ENCODE assay signal across 10 mouse cellular contexts in the genomic region with DNA sequence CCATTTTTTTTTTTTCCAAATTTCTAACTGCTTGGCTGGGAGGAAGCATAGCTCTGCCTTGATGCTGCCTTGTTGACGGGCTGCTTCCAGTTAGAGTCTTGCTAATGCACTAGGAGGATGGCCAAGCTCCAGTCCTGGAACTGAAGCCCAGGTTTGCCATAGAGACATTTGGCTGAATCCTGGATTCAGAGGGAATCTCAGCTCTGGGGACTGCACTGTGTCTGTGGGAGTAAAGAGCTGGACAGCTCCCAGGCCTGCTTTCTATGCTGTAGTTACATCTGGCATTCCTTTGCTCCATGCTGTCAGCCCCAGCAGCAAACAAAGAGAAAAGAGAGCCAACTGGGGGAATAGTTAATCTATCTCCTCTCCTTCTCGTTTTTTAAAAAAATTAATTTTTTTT.
DNase-seq lines count a peak whose midpoint lies in the region; ATAC-seq and TF ChIP-seq lines count a peak whose summit lies in the region.
"Had no signal": no experiment of that assay in that cellular context is flagged by ENCODE, and none has a peak within 500 bp of the region (broad histone marks: within the 10 kb centered on the region; RNA-seq: fewer than 3 reads in every experiment).

No protein-coding gene starts in this region.

- TF ChIP-seq CTCF in brain, embryonic 14.5 days (IDR thresholded peaks at IDR 0.05; ENCODE audit: borderline replicate concordance, extremely low read depth, insufficient read depth, insufficient read length), result no peak
- TF ChIP-seq CTCF in stomach, postnatal 0 days (IDR thresholded peaks at IDR 0.05; ENCODE audit: low read depth), result no peak

- peak; percentile 28 for DNase-seq in heart, postnatal 4 days
- no peak for DNase-seq in heart, embryonic 10.5 days (ENCODE audit: low spot score)
- DNase-seq in brain, embryonic 14.5 days (ENCODE audit: low read depth), result peak; percentile 82
- DNase-seq in limb, embryonic 11.5 days (ENCODE audit: low spot score), result peak; percentile 45
- peak; percentile 17 for DNase-seq in stomach, postnatal 0 days (ENCODE audit: low spot score)
- no peak for DNase-seq in lung, adult 18-20 months

- no peaks in the 10 kb centered on the region for H3K36me3 ChIP-seq in heart, embryonic 10.5 days
- H3K36me3 ChIP-seq in hindbrain, embryonic 12.5 days, result no peaks in the 10 kb centered on the region
- H3K36me3 ChIP-seq in limb, embryonic 11.5 days (ENCODE audit: control insufficient read depth, insufficient read depth, low read length), result no peaks in the 10 kb centered on the region
- H3K36me3 ChIP-seq in stomach, postnatal 0 days (ENCODE audit: control insufficient read depth, insufficient read depth, low read length), result no peaks in the 10 kb centered on the region
- no peaks in the 10 kb centered on the region for H3K36me3 ChIP-seq in heart, embryonic 11.5 days (ENCODE audit: control insufficient read depth, insufficient read depth, low read length)
- H3K36me3 ChIP-seq: G1E had no signal

- no peak overlapping the region for H3K9ac ChIP-seq in hindbrain, embryonic 12.5 days
- no peak overlapping the region for H3K9ac ChIP-seq in limb, embryonic 11.5 days (ENCODE audit: low read length)
- no peak overlapping the region for H3K9ac ChIP-seq in stomach, postnatal 0 days (ENCODE audit: low read length)
- H3K9ac ChIP-seq in heart, embryonic 11.5 days (ENCODE audit: low read depth, low read length), result no peak overlapping the region

- H3K27ac ChIP-seq in heart, embryonic 10.5 days, result no peak overlapping the region
- H3K27ac ChIP-seq in hindbrain, embryonic 12.5 days, result peak overlapping the region; percentile 62; the same call in 1 of the 2 replicates
- H3K27ac ChIP-seq in limb, embryonic 11.5 days (replicated peaks; ENCODE audit: low read depth, low read length), result no peak overlapping the region
- H3K27ac ChIP-seq in stomach, postnatal 0 days (replicated peaks), result no peak overlapping the region
- no peak overlapping the region for H3K27ac ChIP-seq in heart, embryonic 11.5 days (ENCODE audit: low read depth, low read length)

- no peaks in the 10 kb centered on the region for H3K4me1 ChIP-seq in heart, embryonic 10.5 days
- 0 out of 2 replicates have a peak, but pooled peaks cover 2% of the 10 kb centered on the region for H3K4me1 ChIP-seq in hindbrain, embryonic 12.5 days
- H3K4me1 ChIP-seq in limb, embryonic 11.5 days (ENCODE audit: control insufficient read depth, insufficient read depth, low read length), result no peaks in the 10 kb centered on the region
- H3K4me1 ChIP-seq in stomach, postnatal 0 days (replicated peaks; ENCODE audit: control insufficient read depth, insufficient read depth), result no peaks in the 10 kb centered on the region
- no peaks in the 10 kb centered on the region for H3K4me1 ChIP-seq in heart, embryonic 11.5 days (ENCODE audit: control insufficient read depth, insufficient read depth, low read length)

- WGBS in heart, embryonic 10.5 days, result 41% methylated on average over 2 of the region's 2 CpGs
- 48% methylated on average over 2 of the region's 2 CpGs for WGBS in hindbrain, embryonic 12.5 days
- 59% methylated on average over 2 of the region's 2 CpGs for WGBS in limb, embryonic 11.5 days
- 17% methylated on average over 2 of the region's 2 CpGs for WGBS in stomach, postnatal 0 days
- WGBS in heart, embryonic 11.5 days (ENCODE audit: insufficient replicate concordance), result 40% methylated on average over 2 of the region's 2 CpGs

- no peak overlapping the region for H3K4me3 ChIP-seq in heart, embryonic 10.5 days
- no peak overlapping the region for H3K4me3 ChIP-seq in hindbrain, embryonic 12.5 days
- no peak overlapping the region for H3K4me3 ChIP-seq in limb, embryonic 11.5 days (ENCODE audit: low read depth, low read length)
- H3K4me3 ChIP-seq in stomach, postnatal 0 days (ENCODE audit: low read depth, low read length), result no peak overlapping the region
- no peak overlapping the region for H3K4me3 ChIP-seq in heart, embryonic 11.5 days (ENCODE audit: low read depth, low read length)
- H3K4me3 ChIP-seq: erythroblast, embryonic 14.5 days had no signal

- H3K4me2 ChIP-seq in hindbrain, embryonic 12.5 days (replicated peaks), result no peak overlapping the region
- no peak overlapping the region for H3K4me2 ChIP-seq in limb, embryonic 11.5 days (ENCODE audit: low read depth, severe bottlenecking)
- H3K4me2 ChIP-seq in stomach, postnatal 0 days (replicated peaks; ENCODE audit: low read depth), result no peak overlapping the region
- no peak overlapping the region for H3K4me2 ChIP-seq in heart, embryonic 11.5 days

- no peak for ATAC-seq in hindbrain, embryonic 12.5 days (ENCODE audit: low FRiP score)
- ATAC-seq in limb, embryonic 11.5 days (ENCODE audit: insufficient number of reproducible peaks, low FRiP score, low TSS enrichment, low read depth), result no peak
- no peak; the same call in 1 of the 2 replicates for ATAC-seq in stomach, postnatal 0 days (ENCODE audit: low FRiP score, low TSS enrichment)
- no peak for ATAC-seq in heart, embryonic 11.5 days (replicated peaks; ENCODE audit: insufficient number of reproducible peaks, low FRiP score, low TSS enrichment)

- no peaks in the 10 kb centered on the region for H3K9me3 ChIP-seq in heart, embryonic 10.5 days
- no peaks in the 10 kb centered on the region for H3K9me3 ChIP-seq in hindbrain, embryonic 12.5 days (replicated peaks)
- no peaks in the 10 kb centered on the region for H3K9me3 ChIP-seq in limb, embryonic 11.5 days (ENCODE audit: control insufficient read depth, low read length)
- no peaks in the 10 kb centered on the region for H3K9me3 ChIP-seq in stomach, postnatal 0 days (ENCODE audit: control insufficient read depth, low read length)
- H3K9me3 ChIP-seq in heart, embryonic 11.5 days (replicated peaks; ENCODE audit: control insufficient read depth, low read length), result no peaks in the 10 kb centered on the region

- no peak for TF ChIP-seq POLR2A in brain, embryonic 14.5 days (IDR thresholded peaks at IDR 0.05; ENCODE audit: borderline replicate concordance, extremely low read depth, insufficient read depth, insufficient read length, poor library complexity, severe bottlenecking)

- no peak for TF ChIP-seq EP300 in stomach, postnatal 0 days (optimal IDR thresholded peaks at IDR 0.05)

- H3K27me3 ChIP-seq in heart, embryonic 10.5 days (ENCODE audit: insufficient read depth, poor library complexity, severe bottlenecking), result no peaks in the 10 kb centered on the region
- no peaks in the 10 kb centered on the region for H3K27me3 ChIP-seq in hindbrain, embryonic 12.5 days
- no peaks in the 10 kb centered on the region for H3K27me3 ChIP-seq in limb, embryonic 11.5 days (ENCODE audit: control insufficient read depth, insufficient read depth, low read length)
- no peaks in the 10 kb centered on the region for H3K27me3 ChIP-seq in stomach, postnatal 0 days (ENCODE audit: control insufficient read depth, insufficient read depth, low read length)
- H3K27me3 ChIP-seq in heart, embryonic 11.5 days (ENCODE audit: control insufficient read depth, insufficient read depth, low read length), result no peaks in the 10 kb centered on the region

Comparison
In these comparisons a context has a peak if more than half of its experiments do, and no peak if none do; other contexts are left out.
1. DNase-seq: peak in heart, postnatal 4 days (single experiment), brain, embryonic 14.5 days (single experiment), limb, embryonic 11.5 days (single experiment) and stomach, postnatal 0 days (single experiment); none in heart, embryonic 10.5 days (single experiment) and lung, adult 18-20 months (0 of 2).